In genomic region chr1:181848210-181848609, GRCm38 (mm10) we compare ENCODE assay signal across 14 mouse cellular contexts.
"Had no signal": no experiment of that assay in that cellular context is flagged by ENCODE, and none has a peak within 500 bp of the region (broad histone marks: within the 10 kb centered on the region; RNA-seq: fewer than 3 reads in every experiment).

No protein-coding gene starts in this region.

- H3K27ac ChIP-seq: left cerebral cortex, adult 2 months; liver, embryonic 12.5 days; midbrain, embryonic 12.5 days; neural tube, embryonic 13.5 days; stomach, embryonic 15.5 days had no signal

- H3K9ac ChIP-seq: liver, embryonic 12.5 days; midbrain, embryonic 12.5 days; neural tube, embryonic 13.5 days; stomach, embryonic 15.5 days had no signal

- H3K4me3 ChIP-seq: left cerebral cortex, adult 2 months; liver, embryonic 12.5 days; midbrain, embryonic 12.5 days; neural tube, embryonic 13.5 days; stomach, embryonic 15.5 days had no signal

- H3K4me2 ChIP-seq: liver, embryonic 12.5 days; midbrain, embryonic 12.5 days; neural tube, embryonic 13.5 days; stomach, embryonic 15.5 days had no signal

- H3K27me3 ChIP-seq: stomach, embryonic 15.5 days had no signal

- ATAC-seq: intestine, embryonic 16.5 days; liver, embryonic 12.5 days; midbrain, embryonic 16.5 days had no signal

- H3K36me3 ChIP-seq: liver, embryonic 12.5 days; midbrain, embryonic 12.5 days; neural tube, embryonic 13.5 days; stomach, embryonic 15.5 days had no signal

- H3K9me3 ChIP-seq: liver, embryonic 12.5 days; midbrain, embryonic 12.5 days; neural tube, embryonic 13.5 days; stomach, embryonic 15.5 days had no signal

- DNase-seq: kidney, adult 8-10 months; kidney, postnatal 25 days; lung, postnatal 4 days; retina, postnatal 1 day; right cerebral cortex, postnatal 14 days; thymus, adult 2 months; thymus, postnatal 25 days had no signal
